Mouse (Mus musculus) brain, embryonic 14.5 days (tissue): ENCODE data around the gene Raf1. TPM values are rescaled to one million over a fixed set of nuclear protein-coding genes. Genes with fewer than 3 reads are reported as not detected.

Experiments used
- DNase-seq: peaks from one replicate; pipeline ENCODE4 v3.0.0-alpha.2; 2011; ENCODE audit warnings: low read depth
- CTCF ChIP-seq: fragments of 200-500 bp; IDR thresholded peaks from 2 replicates; pipeline ENCODE4 v1.5.1; 2012; ENCODE audit warnings: inconsistent platforms, mild to moderate bottlenecking, moderate library complexity, borderline replicate concordance; ENCODE audit not compliant: insufficient read depth, insufficient read length; ENCODE audit errors: extremely low read depth
- POLR2A ChIP-seq: fragments of 200-500 bp; IDR thresholded peaks from 2 replicates; pipeline ENCODE4 v1.6.1; 2012; ENCODE audit warnings: mild to moderate bottlenecking, inconsistent platforms, borderline replicate concordance; ENCODE audit not compliant: poor library complexity, insufficient read depth, insufficient read length, severe bottlenecking; ENCODE audit errors: extremely low read depth
- polyA plus RNA-seq: library from polyadenylated mRNA; depleted of rRNA; stranded (reverse); fragments of >200 nt; gene quantifications from 2 replicates; pipeline ENCODE4 v1.2.3, GENCODE M21; 2012

The Raf1 gene
- polyA plus RNA-seq, 1 experiment = 249 TPM

- DNase-seq = no peak
- TF ChIP-seq POLR2A = no peak
- TF ChIP-seq CTCF = no peak
Measured at GRCm38 (mm10) chr6:115634015-115634414, 42.4 kb downstream of the Raf1 start.

- no peak for DNase-seq
Measured at GRCm38 (mm10) chr6:115631056-115631795, 45.2 kb downstream of the Raf1 start.

GRCm38 (mm10) chr6:115626121-115626520 is 50.3 kb downstream of the Raf1 start:
- no peak for DNase-seq
- no peak for TF ChIP-seq POLR2A
- TF ChIP-seq CTCF = no peak

More at GRCm38 (mm10) chr6:115631056-115631795, 45.2 kb downstream of the Raf1 start:
- TF ChIP-seq CTCF (no peak), POLR2A (no peak)

- no peak for DNase-seq
- TF ChIP-seq CTCF (no peak), POLR2A (no peak)
Measured at GRCm38 (mm10) chr6:115620942-115621341, 55.5 kb downstream of the Raf1 start.

GRCm38 (mm10) chr6:115619818-115620217 is 56.6 kb downstream of the Raf1 start:
- no peak for DNase-seq
- TF ChIP-seq POLR2A = no peak
- no peak for TF ChIP-seq CTCF

- no peak for DNase-seq
- TF ChIP-seq CTCF (no peak), POLR2A (no peak)
Measured at GRCm38 (mm10) chr6:115615983-115616382, 60.5 kb downstream of the Raf1 start.

- DNase-seq = no peak
- no peak for TF ChIP-seq CTCF
- TF ChIP-seq POLR2A = no peak
Measured at GRCm38 (mm10) chr6:115613793-115614192, 62.6 kb downstream of the Raf1 start.

GRCm38 (mm10) chr6:115610301-115610700 is 66.1 kb downstream of the Raf1 start:
- no peak for TF ChIP-seq POLR2A
- TF ChIP-seq CTCF = no peak
- no peak for DNase-seq

GRCm38 (mm10) chr6:115609121-115609520 is 67.3 kb downstream of the Raf1 start:
- TF ChIP-seq CTCF = peak; percentile 54; the same call in 1 of the 2 replicates
- no peak for TF ChIP-seq POLR2A
- peak; percentile 55 for DNase-seq

GRCm38 (mm10) chr6:115607429-115607828 is 69.0 kb downstream of the Raf1 start:
- DNase-seq = no peak
- TF ChIP-seq CTCF (no peak), POLR2A (no peak)

GRCm38 (mm10) chr6:115606461-115606860 is 70.0 kb downstream of the Raf1 start:
- no peak for TF ChIP-seq POLR2A
- TF ChIP-seq CTCF = no peak
- DNase-seq = no peak

- DNase-seq = peak; percentile 94
- no peak for TF ChIP-seq CTCF
- no peak for TF ChIP-seq POLR2A
Measured at GRCm38 (mm10) chr6:115601715-115602523, 74.5 kb downstream of the Raf1 start, which contains the start of gene Mkrn2. TSS of gene Mkrn2 (plus strand) at chr6:115601902.

- no peak for DNase-seq
- TF ChIP-seq CTCF = no peak
- no peak for TF ChIP-seq POLR2A
Measured at GRCm38 (mm10) chr6:115601322-115601714, 75.1 kb downstream of the Raf1 start.
